ENCODE assay signal across 26 mouse cellular contexts in the genomic region with DNA sequence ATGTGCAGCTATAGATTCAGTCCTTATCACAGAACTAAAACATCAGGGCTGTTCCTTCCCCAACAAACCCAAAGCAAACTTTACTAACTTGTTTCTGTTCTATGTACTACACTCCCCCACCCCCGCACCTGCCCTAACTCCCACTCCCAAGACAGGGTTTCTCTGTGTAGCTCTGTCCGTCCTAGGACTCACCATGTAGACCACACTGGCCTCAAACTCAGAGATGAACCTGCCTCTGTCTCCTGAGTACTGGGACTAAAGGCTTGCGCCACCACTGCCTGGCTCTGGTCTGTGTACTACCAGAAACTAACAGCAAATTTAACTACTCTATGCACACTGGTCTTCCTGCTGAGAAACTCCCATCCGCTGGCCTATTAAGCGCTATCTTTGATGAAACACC.
"Had no signal": no experiment of that assay in that cellular context is flagged by ENCODE, and none has a peak within 500 bp of the region (broad histone marks: within the 10 kb centered on the region; RNA-seq: fewer than 3 reads in every experiment).

No protein-coding gene starts in this region.

- H3K9ac ChIP-seq: embryonic facial prominence, embryonic 12.5 days; embryonic facial prominence, embryonic 13.5 days; embryonic facial prominence, embryonic 15.5 days; forebrain, embryonic 15.5 days; forebrain, postnatal 0 days had no signal

- H3K4me2 ChIP-seq: embryonic facial prominence, embryonic 12.5 days; embryonic facial prominence, embryonic 13.5 days; embryonic facial prominence, embryonic 15.5 days; forebrain, embryonic 15.5 days had no signal

- DNase-seq: cerebellum, adult 2 months; cerebellum, adult 8-10 months; cerebellum, adult 9-10 months; cerebellum, adult 9-11 months; cerebellum, postnatal 10 days; cerebellum, postnatal 14 days; cerebellum, postnatal 25 days; cerebellum, postnatal 36 days; embryo, embryonic 11 days; forebrain, postnatal 0 days; gastrocnemius, adult 2 months; gastrocnemius, postnatal 10 days; gastrocnemius, postnatal 14 days; gastrocnemius, postnatal 25 days; gastrocnemius, postnatal 36 days; heart, adult 18-20 months; heart, adult 2 months had no signal

- H3K27me3 ChIP-seq: embryonic facial prominence, embryonic 12.5 days; embryonic facial prominence, embryonic 13.5 days; embryonic facial prominence, embryonic 15.5 days; forebrain, embryonic 15.5 days had no signal

- H3K4me1 ChIP-seq: embryonic facial prominence, embryonic 10.5 days; embryonic facial prominence, embryonic 12.5 days; embryonic facial prominence, embryonic 13.5 days; embryonic facial prominence, embryonic 15.5 days; forebrain, embryonic 15.5 days had no signal

- ATAC-seq: forebrain, embryonic 14.5 days; forebrain, embryonic 15.5 days; forebrain, embryonic 16.5 days; forebrain, postnatal 0 days had no signal

- H3K4me3 ChIP-seq: embryonic facial prominence, embryonic 10.5 days; embryonic facial prominence, embryonic 12.5 days; embryonic facial prominence, embryonic 13.5 days; embryonic facial prominence, embryonic 15.5 days; erythroblast, embryonic 14.5 days; forebrain, embryonic 10.5 days; forebrain, embryonic 15.5 days; gastrocnemius, adult 2 months; heart, adult 2 months had no signal

- H3K36me3 ChIP-seq: embryonic facial prominence, embryonic 12.5 days; embryonic facial prominence, embryonic 15.5 days; forebrain, embryonic 15.5 days had no signal

- H3K9me3 ChIP-seq: embryonic facial prominence, embryonic 10.5 days; embryonic facial prominence, embryonic 12.5 days; embryonic facial prominence, embryonic 13.5 days; embryonic facial prominence, embryonic 15.5 days; forebrain, embryonic 10.5 days; forebrain, embryonic 15.5 days had no signal

- H3K27ac ChIP-seq: embryonic facial prominence, embryonic 10.5 days; embryonic facial prominence, embryonic 12.5 days; embryonic facial prominence, embryonic 13.5 days; embryonic facial prominence, embryonic 15.5 days; forebrain, embryonic 10.5 days; forebrain, embryonic 15.5 days; gastrocnemius, adult 2 months; heart, adult 2 months had no signal
